In genomic region chr13:69330412-69331000, GRCm38 (mm10) we compare ENCODE assay signal across 14 mouse cellular contexts.
DNase-seq lines count a peak whose midpoint lies in the region.
"Had no signal": no experiment of that assay in that cellular context is flagged by ENCODE, and none has a peak within 500 bp of the region (broad histone marks: within the 10 kb centered on the region; RNA-seq: fewer than 3 reads in every experiment).

No protein-coding gene starts in this region.

- intact Hi-C loops in left cerebral cortex, postnatal 14 days (cut with DNase I), result loop anchor here (10.0 kb wide), 1 partner anchor 326 kb away; no protein-coding TSS in a partner anchor

- DNase-seq in layer of hippocampus, adult 9-11 months, result peak; percentile 47
- no peak for DNase-seq in layer of hippocampus, postnatal 36 days
- peak; percentile 51 to 64 for DNase-seq in frontal cortex, adult 2 months (ENCODE audit: extremely low spot score in 1 of 2, low spot score in 1 of 2)
- DNase-seq in left cerebral cortex, postnatal 14 days (ENCODE audit: low spot score in 2 of 2), result peak; percentile 40 to 62
- DNase-seq in telencephalon, adult 2 months (ENCODE audit: low read depth, low spot score), result peak; percentile 90
- no peak for DNase-seq in natural killer cell, adult 2 months (ENCODE audit: low spot score in 2 of 2)
- DNase-seq in cerebellum, adult 9-11 months, result no peak
- DNase-seq: B cell, adult 2 months; cerebellum, adult 8-10 months; gastrocnemius, adult 2 months; heart, postnatal 14 days; lung, adult 18-20 months; lung, postnatal 14 days; thymus, postnatal 36 days had no signal

Comparison
In these comparisons a context has a peak if more than half of its experiments do, and no peak if none do; other contexts are left out.
1. DNase-seq: peak in layer of hippocampus, adult 9-11 months (single experiment), frontal cortex, adult 2 months (2 of 2), left cerebral cortex, postnatal 14 days (2 of 2) and telencephalon, adult 2 months (single experiment); none in layer of hippocampus, postnatal 36 days (0 of 2), natural killer cell, adult 2 months (0 of 2) and cerebellum, adult 9-11 months (single experiment).